Comparison of ENCODE assay signal across 19 mouse cellular contexts in the genomic region with DNA sequence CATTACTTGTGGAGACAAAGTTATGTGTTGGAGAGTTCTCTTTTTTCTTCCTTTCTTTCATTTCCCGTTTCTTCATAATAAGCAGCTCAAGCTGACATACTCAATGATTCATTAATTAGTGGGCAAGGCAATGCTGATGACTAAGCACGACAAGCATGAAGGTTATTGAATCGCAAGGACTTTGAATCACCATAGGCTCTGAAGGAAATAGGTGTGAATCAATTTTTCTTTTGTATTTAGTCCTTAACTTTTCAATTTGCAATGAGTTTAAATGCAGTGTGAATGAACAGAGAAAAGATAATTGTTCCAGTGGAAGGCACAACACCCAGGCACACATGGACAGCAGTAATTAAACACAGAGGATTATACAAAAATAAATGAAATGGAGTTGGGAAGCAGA. TPM values are rescaled to one million over a fixed set of nuclear protein-coding genes. Genes with fewer than 3 reads are reported as not detected.
"Had no signal": no experiment of that assay in that cellular context is flagged by ENCODE, and none has a peak within 500 bp of the region (broad histone marks: within the 10 kb centered on the region; RNA-seq: fewer than 3 reads in every experiment).

No protein-coding gene starts in this region.

- DNase-seq: lung, adult 2 months; lung, postnatal 14 days; lung, postnatal 36 days; right cerebral cortex, postnatal 14 days; thymus, adult 2 months; thymus, postnatal 25 days; thymus, postnatal 4 days had no signal

- H3K4me3 ChIP-seq: lung, embryonic 15.5 days; megakaryocyte, embryonic 14.5 days; midbrain, embryonic 13.5 days; myocyte; neural tube, embryonic 13.5 days; stomach, embryonic 15.5 days had no signal

- H3K4me2 ChIP-seq: lung, embryonic 15.5 days; midbrain, embryonic 11.5 days; midbrain, embryonic 13.5 days; neural tube, embryonic 13.5 days; stomach, embryonic 15.5 days had no signal

- H3K27ac ChIP-seq: lung, embryonic 15.5 days; macrophage; midbrain, embryonic 13.5 days; neural tube, embryonic 13.5 days; stomach, embryonic 15.5 days; stomach, postnatal 0 days had no signal

- H3K4me1 ChIP-seq: lung, embryonic 15.5 days; megakaryocyte, embryonic 14.5 days; midbrain, embryonic 13.5 days; neural tube, embryonic 13.5 days; stomach, embryonic 15.5 days had no signal

- H3K36me3 ChIP-seq: lung, embryonic 15.5 days; midbrain, embryonic 13.5 days; neural tube, embryonic 13.5 days; stomach, embryonic 15.5 days had no signal

- H3K9ac ChIP-seq: lung, embryonic 15.5 days; midbrain, embryonic 13.5 days; neural tube, embryonic 13.5 days; stomach, embryonic 15.5 days had no signal

- ATAC-seq: lung, postnatal 0 days; midbrain, embryonic 13.5 days; midbrain, embryonic 16.5 days had no signal

- H3K27me3 ChIP-seq: lung, embryonic 15.5 days; megakaryocyte, embryonic 14.5 days; midbrain, embryonic 13.5 days; neural tube, embryonic 13.5 days; stomach, embryonic 15.5 days had no signal

- H3K9me3 ChIP-seq: lung, embryonic 15.5 days; midbrain, embryonic 13.5 days; neural tube, embryonic 13.5 days; stomach, embryonic 15.5 days had no signal

RNA-seq across cellular contexts. Expression of gene Cntn6, which starts 54.6 kb away (rescaled TPM):
- polyA plus RNA-seq: macrophage; myocyte; spleen, adult 2 months; thymus, adult 2 months had no signal
